Mouse (Mus musculus): Measurements from ENCODE around the gene March2. TPM values are rescaled to one million over a fixed set of nuclear protein-coding genes. Genes with fewer than 3 reads are reported as not detected.

March2 gene
- polyA plus RNA-seq, 1 experiment from 2014 or later: 71.0 TPM

DNA sequence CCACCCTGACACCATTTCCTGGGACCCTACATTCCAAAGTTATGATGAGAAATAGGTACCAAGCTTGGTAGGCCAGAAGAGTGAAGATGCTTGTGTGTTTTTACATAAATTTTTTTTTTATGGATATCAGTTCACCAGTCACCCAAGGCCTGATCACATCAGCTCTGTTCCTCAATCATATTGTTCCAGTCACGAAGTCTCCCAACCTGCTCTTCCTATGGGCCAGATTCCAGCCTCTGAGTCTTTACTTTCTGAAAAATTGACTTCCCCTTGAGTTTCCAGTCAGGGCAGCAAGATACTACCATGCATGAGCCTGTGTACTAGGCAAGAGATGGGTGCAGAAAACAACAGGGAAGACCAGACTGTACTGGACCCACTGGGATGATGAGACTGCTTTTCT, 31.7 kb downstream of the March2 start, which contains the start of gene Hnrnpm:
Gene Hnrnpm, minus strand, starts transcription at position 101 of the 400 bp plus-strand sequence.
- peak within 1 kb of the TSS; percentile 96 for H3K4me2 ChIP-seq (ENCODE audit: low read length)
- peak within 1 kb of the TSS in 1 of 2 experiments; percentile 95; a peak in 1 of 4 replicates for H3K27ac ChIP-seq (replicated peaks in 1 of 2; ENCODE audit: control insufficient read depth in 1 of 2, insufficient read depth in 1 of 2, low read depth in 2 of 2, low read length in 2 of 2)
- H3K4me3 ChIP-seq (ENCODE audit: control insufficient read depth in 1 of 2, insufficient read depth in 1 of 2, low read depth in 1 of 2, low read length in 2 of 2): peak within 1 kb of the TSS; percentile 74 to 96; a peak in 3 of 4 replicates
- ATAC-seq (ENCODE audit: insufficient number of reproducible peaks, insufficient read depth, low FRiP score, low read depth): no peak
- peaks cover 3 to 30% of the 10 kb centered on the region in 2 experiments; a peak in 3 of 4 replicates for H3K4me1 ChIP-seq (ENCODE audit: control insufficient read depth in 2 of 2, insufficient read depth in 2 of 2, low read length in 2 of 2)
- no peaks in the 10 kb centered on the region for H3K27me3 ChIP-seq (ENCODE audit: control insufficient read depth, insufficient read depth, low read length)
- 97% methylated on average over 1 of the region's 1 CpGs for WGBS
- H3K9me3 ChIP-seq (ENCODE audit: control insufficient read depth, low read length): no peaks in the 10 kb centered on the region
- peaks cover 16% of the 10 kb centered on the region for H3K36me3 ChIP-seq (ENCODE audit: control insufficient read depth, insufficient read depth, low read length)
- peak within 1 kb of the TSS; percentile 96 for H3K9ac ChIP-seq (ENCODE audit: low read length)

DNA sequence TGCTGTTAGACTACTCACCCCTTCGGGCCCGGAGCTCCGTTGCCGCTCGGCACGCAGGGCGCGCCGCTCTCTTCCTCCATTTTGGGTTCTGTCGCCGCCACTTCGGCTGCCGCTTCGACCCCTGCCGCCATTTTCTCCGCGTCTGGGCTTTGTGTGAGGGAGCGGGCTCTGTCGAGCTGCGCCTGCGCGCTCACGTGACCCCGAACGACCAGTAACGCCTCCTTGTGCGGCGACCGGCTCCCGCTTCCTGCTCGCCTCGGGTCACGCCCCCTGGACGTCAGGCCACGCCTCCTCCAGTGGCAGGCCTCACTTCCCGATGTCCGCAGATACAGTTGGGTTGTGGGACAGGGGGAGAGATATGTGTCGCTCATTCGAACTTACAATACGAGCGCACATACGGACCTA, 33.2 kb downstream of the March2 start:
- Histone ChIP-seq H3K27ac (replicated peaks in 1 of 2; ENCODE audit: control insufficient read depth in 1 of 2, insufficient read depth in 1 of 2, low read depth in 2 of 2, low read length in 2 of 2) (peak overlapping the region; percentile 95 to 97), H3K4me2 (ENCODE audit: low read length) (peak overlapping the region; percentile 96), H3K4me3 (ENCODE audit: control insufficient read depth in 1 of 2, insufficient read depth in 1 of 2, low read depth in 1 of 2, low read length in 2 of 2) (peak overlapping the region; percentile 74 to 96), H3K36me3 (ENCODE audit: control insufficient read depth, insufficient read depth, low read length) (peaks cover 9% of the 10 kb centered on the region), H3K9ac (ENCODE audit: low read length) (peak overlapping the region; percentile 96), H3K27me3 (ENCODE audit: control insufficient read depth, insufficient read depth, low read length) (no peaks in the 10 kb centered on the region), H3K9me3 (ENCODE audit: control insufficient read depth, low read length) (no peaks in the 10 kb centered on the region), H3K4me1 (ENCODE audit: control insufficient read depth in 2 of 2, insufficient read depth in 2 of 2, low read length in 2 of 2) (peaks cover 3 to 41% of the 10 kb centered on the region in 2 experiments; a peak in 3 of 4 replicates)
- WGBS: under 1% methylated on average over 42 of the region's 42 CpGs
- peak; percentile 99 for ATAC-seq (ENCODE audit: insufficient number of reproducible peaks, insufficient read depth, low FRiP score, low read depth)

DNA sequence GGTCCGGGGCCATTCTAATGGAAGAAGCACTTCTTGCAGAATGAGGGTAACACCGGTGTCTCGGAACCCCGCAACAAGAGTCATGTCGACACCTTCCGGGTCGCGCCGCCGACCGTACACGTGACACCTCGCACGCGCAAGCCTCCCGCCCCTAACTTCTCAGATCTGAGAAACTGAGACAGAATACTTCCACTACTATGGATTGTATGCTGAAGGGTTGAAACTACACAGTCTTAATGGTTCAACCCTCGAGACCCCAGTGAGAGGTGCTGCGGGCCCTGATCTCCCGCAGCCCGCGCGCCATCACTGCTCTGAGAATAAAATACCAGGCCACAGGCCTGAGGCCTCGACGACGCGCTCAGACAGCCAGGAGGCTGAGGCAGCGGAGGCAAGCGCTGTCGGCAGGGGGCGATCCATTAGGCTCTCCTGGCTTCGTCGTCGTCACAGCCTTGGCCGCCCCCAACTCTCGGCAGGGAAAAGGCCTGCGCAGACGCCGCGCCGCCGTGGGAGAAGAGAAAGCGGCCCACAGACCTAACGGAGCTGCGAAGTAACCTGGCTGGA, 33.7 kb downstream of the March2 start:
- Histone ChIP-seq H3K9ac (ENCODE audit: low read length) (peak overlapping the region; percentile 96), H3K4me2 (ENCODE audit: low read length) (peak overlapping the region; percentile 96), H3K36me3 (ENCODE audit: control insufficient read depth, insufficient read depth, low read length) (peaks cover 7% of the 10 kb centered on the region), H3K9me3 (ENCODE audit: control insufficient read depth, low read length) (no peaks in the 10 kb centered on the region), H3K4me3 (ENCODE audit: control insufficient read depth in 1 of 2, insufficient read depth in 1 of 2, low read depth in 1 of 2, low read length in 2 of 2) (peak overlapping the region; percentile 74 to 96), H3K4me1 (ENCODE audit: control insufficient read depth in 2 of 2, insufficient read depth in 2 of 2, low read length in 2 of 2) (peaks cover 3 to 41% of the 10 kb centered on the region in 2 experiments; a peak in 3 of 4 replicates), H3K27ac (replicated peaks in 1 of 2; ENCODE audit: control insufficient read depth in 1 of 2, insufficient read depth in 1 of 2, low read depth in 2 of 2, low read length in 2 of 2) (peak overlapping the region; percentile 95 to 97), H3K27me3 (ENCODE audit: control insufficient read depth, insufficient read depth, low read length) (no peaks in the 10 kb centered on the region)
- WGBS: under 1% methylated on average over 44 of the region's 44 CpGs
- peak; percentile 72 for ATAC-seq (ENCODE audit: insufficient number of reproducible peaks, insufficient read depth, low FRiP score, low read depth)

GRCm38 (mm10) chr17:33681767-33682166, 36.7 kb downstream of the March2 start:
- no peaks in the 10 kb centered on the region for H3K27me3 ChIP-seq (ENCODE audit: control insufficient read depth, insufficient read depth, low read length)
- H3K9ac ChIP-seq (ENCODE audit: low read length): no peak overlapping the region
- H3K27ac ChIP-seq (replicated peaks in 1 of 2; ENCODE audit: control insufficient read depth in 1 of 2, insufficient read depth in 1 of 2, low read depth in 2 of 2, low read length in 2 of 2): no peak overlapping the region
- peaks cover 20% of the 10 kb centered on the region for H3K36me3 ChIP-seq (ENCODE audit: control insufficient read depth, insufficient read depth, low read length)
- H3K4me1 ChIP-seq (ENCODE audit: control insufficient read depth in 2 of 2, insufficient read depth in 2 of 2, low read length in 2 of 2): peaks cover 3 to 49% of the 10 kb centered on the region in 2 experiments; a peak in 3 of 4 replicates
- H3K9me3 ChIP-seq (ENCODE audit: control insufficient read depth, low read length): no peaks in the 10 kb centered on the region
- no peak for ATAC-seq (ENCODE audit: insufficient number of reproducible peaks, insufficient read depth, low FRiP score, low read depth)
- H3K4me2 ChIP-seq (ENCODE audit: low read length): peak overlapping the region; percentile 96; the same call in 1 of the 2 replicates
- no peak overlapping the region for H3K4me3 ChIP-seq (ENCODE audit: control insufficient read depth in 1 of 2, insufficient read depth in 1 of 2, low read depth in 1 of 2, low read length in 2 of 2)

DNA sequence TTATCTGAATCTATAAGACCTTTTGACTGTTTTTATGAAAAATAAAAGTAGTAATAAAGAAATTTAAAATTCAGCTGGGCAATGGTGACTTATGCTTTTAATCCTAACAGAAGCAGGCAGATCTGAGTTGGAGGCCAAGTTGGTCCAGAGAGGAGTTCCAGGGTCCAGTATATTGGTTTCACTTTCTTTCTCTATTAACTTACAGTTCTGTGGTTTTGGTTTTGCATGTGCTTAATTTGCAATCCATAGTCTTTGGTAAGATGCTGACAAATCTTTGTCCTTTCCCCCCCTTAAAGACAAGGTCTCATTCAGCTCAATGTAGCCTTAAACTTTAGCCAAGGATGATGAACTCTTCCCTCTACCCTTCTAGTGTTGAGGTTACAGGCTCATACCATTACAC, 39.7 kb downstream of the March2 start:
- H3K4me3 ChIP-seq (ENCODE audit: control insufficient read depth in 1 of 2, insufficient read depth in 1 of 2, low read depth in 1 of 2, low read length in 2 of 2): no peak overlapping the region
- H3K27ac ChIP-seq (replicated peaks in 1 of 2; ENCODE audit: control insufficient read depth in 1 of 2, insufficient read depth in 1 of 2, low read depth in 2 of 2, low read length in 2 of 2): no peak overlapping the region
- no peaks in the 10 kb centered on the region for H3K27me3 ChIP-seq (ENCODE audit: control insufficient read depth, insufficient read depth, low read length)
- H3K4me2 ChIP-seq (ENCODE audit: low read length): no peak overlapping the region
- no peak overlapping the region for H3K9ac ChIP-seq (ENCODE audit: low read length)
- peaks cover 33% of the 10 kb centered on the region for H3K36me3 ChIP-seq (ENCODE audit: control insufficient read depth, insufficient read depth, low read length)
- H3K4me1 ChIP-seq (ENCODE audit: control insufficient read depth in 2 of 2, insufficient read depth in 2 of 2, low read length in 2 of 2): peaks cover 3 to 44% of the 10 kb centered on the region in 2 experiments; a peak in 3 of 4 replicates
- H3K9me3 ChIP-seq (ENCODE audit: control insufficient read depth, low read length): no peaks in the 10 kb centered on the region
- ATAC-seq (ENCODE audit: insufficient number of reproducible peaks, insufficient read depth, low FRiP score, low read depth): no peak

GRCm38 (mm10) chr17:33676086-33676485, 42.4 kb downstream of the March2 start:
- H3K4me3 ChIP-seq (ENCODE audit: control insufficient read depth in 1 of 2, insufficient read depth in 1 of 2, low read depth in 1 of 2, low read length in 2 of 2): no peak overlapping the region
- 77% methylated on average over 2 of the region's 2 CpGs for WGBS
- no peaks in the 10 kb centered on the region for H3K27me3 ChIP-seq (ENCODE audit: control insufficient read depth, insufficient read depth, low read length)
- H3K4me2 ChIP-seq (ENCODE audit: low read length): no peak overlapping the region
- peaks cover 27% of the 10 kb centered on the region for H3K36me3 ChIP-seq (ENCODE audit: control insufficient read depth, insufficient read depth, low read length)
- no peaks in the 10 kb centered on the region for H3K9me3 ChIP-seq (ENCODE audit: control insufficient read depth, low read length)
- no peak overlapping the region for H3K9ac ChIP-seq (ENCODE audit: low read length)
- no peak for ATAC-seq (ENCODE audit: insufficient number of reproducible peaks, insufficient read depth, low FRiP score, low read depth)
- H3K27ac ChIP-seq (replicated peaks in 1 of 2; ENCODE audit: control insufficient read depth in 1 of 2, insufficient read depth in 1 of 2, low read depth in 2 of 2, low read length in 2 of 2): no peak overlapping the region
- H3K4me1 ChIP-seq (ENCODE audit: control insufficient read depth in 2 of 2, insufficient read depth in 2 of 2, low read length in 2 of 2): peaks cover 0 to 18% of the 10 kb centered on the region in 2 experiments; a peak in 1 of 4 replicates

DNA sequence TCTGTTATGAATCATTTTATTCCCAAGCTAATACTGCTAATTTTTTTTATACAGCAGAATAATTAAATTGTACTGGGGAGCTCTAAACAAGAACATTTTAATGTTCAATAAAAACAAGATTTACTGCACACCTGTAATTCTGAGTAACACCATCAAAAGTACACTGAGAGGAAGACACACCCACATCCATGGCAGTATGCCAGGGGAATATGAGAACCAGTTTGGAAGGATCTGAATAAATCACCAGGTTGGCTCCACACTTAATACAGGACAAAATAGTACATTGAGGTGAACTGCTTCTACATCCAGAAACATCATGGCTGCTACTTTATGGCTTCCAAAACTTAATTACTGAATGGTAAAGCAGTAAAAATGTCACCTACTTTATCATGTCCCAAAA, 43.0 kb downstream of the March2 start:
- Histone ChIP-seq H3K4me3 (ENCODE audit: control insufficient read depth in 1 of 2, insufficient read depth in 1 of 2, low read depth in 1 of 2, low read length in 2 of 2) (no peak overlapping the region), H3K27ac (replicated peaks in 1 of 2; ENCODE audit: control insufficient read depth in 1 of 2, insufficient read depth in 1 of 2, low read depth in 2 of 2, low read length in 2 of 2) (no peak overlapping the region), H3K27me3 (ENCODE audit: control insufficient read depth, insufficient read depth, low read length) (no peaks in the 10 kb centered on the region), H3K4me2 (ENCODE audit: low read length) (no peak overlapping the region), H3K9ac (ENCODE audit: low read length) (no peak overlapping the region), H3K36me3 (ENCODE audit: control insufficient read depth, insufficient read depth, low read length) (peaks cover 27% of the 10 kb centered on the region), H3K9me3 (ENCODE audit: control insufficient read depth, low read length) (no peaks in the 10 kb centered on the region), H3K4me1 (ENCODE audit: control insufficient read depth in 2 of 2, insufficient read depth in 2 of 2, low read length in 2 of 2) (peaks cover 0 to 13% of the 10 kb centered on the region in 2 experiments; a peak in 1 of 4 replicates)
- no peak for ATAC-seq (ENCODE audit: insufficient number of reproducible peaks, insufficient read depth, low FRiP score, low read depth)

DNA sequence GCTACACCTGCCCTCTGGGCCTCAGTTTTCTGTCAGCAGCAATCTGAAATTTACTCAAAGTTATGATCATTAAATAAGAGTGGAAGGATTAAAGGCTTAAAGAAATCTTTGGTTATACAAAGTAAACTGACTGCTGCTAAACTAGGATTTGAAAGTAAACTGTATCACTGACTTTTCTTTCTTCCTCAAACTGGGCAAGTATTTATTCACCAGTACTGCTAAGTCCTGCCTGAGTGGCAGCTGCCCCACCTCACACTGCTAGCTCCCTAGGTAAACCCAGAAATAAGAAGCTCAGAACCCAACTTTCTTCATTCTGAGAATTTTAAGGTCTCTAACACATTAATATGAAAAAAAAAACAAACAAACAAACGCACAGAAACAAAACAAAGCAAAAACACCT, 44.6 kb downstream of the March2 start:
- Histone ChIP-seq H3K4me3 (ENCODE audit: control insufficient read depth in 1 of 2, insufficient read depth in 1 of 2, low read depth in 1 of 2, low read length in 2 of 2) (no peak overlapping the region), H3K9ac (ENCODE audit: low read length) (no peak overlapping the region), H3K27ac (replicated peaks in 1 of 2; ENCODE audit: control insufficient read depth in 1 of 2, insufficient read depth in 1 of 2, low read depth in 2 of 2, low read length in 2 of 2) (no peak overlapping the region), H3K4me2 (ENCODE audit: low read length) (no peak overlapping the region), H3K9me3 (ENCODE audit: control insufficient read depth, low read length) (no peaks in the 10 kb centered on the region), H3K27me3 (ENCODE audit: control insufficient read depth, insufficient read depth, low read length) (no peaks in the 10 kb centered on the region), H3K4me1 (ENCODE audit: control insufficient read depth in 2 of 2, insufficient read depth in 2 of 2, low read length in 2 of 2) (peaks cover 0 to 11% of the 10 kb centered on the region in 2 experiments; a peak in 1 of 4 replicates), H3K36me3 (ENCODE audit: control insufficient read depth, insufficient read depth, low read length) (peaks cover 32% of the 10 kb centered on the region)
- ATAC-seq (ENCODE audit: insufficient number of reproducible peaks, insufficient read depth, low FRiP score, low read depth): no peak
- 86% methylated on average over 1 of the region's 1 CpGs for WGBS
